Mouse (Mus musculus) c-Kit-positive CD71-negative TER-119-negative erythroid progenitor cells, embryonic 14.5 days (primary cell): Measurements from ENCODE around the gene Rtn3.
"Not testable (repeated sequence)": the region's sequence is repeated elsewhere in the genome, so short reads cannot be mapped to it uniquely, and the experiment has no call there.

ENCODE experiments used
- DNase-seq: peaks from one replicate; pipeline ENCODE4 v3.0.0-alpha.2; 2013; ENCODE audit warnings: low read depth

The Rtn3 gene

DNA sequence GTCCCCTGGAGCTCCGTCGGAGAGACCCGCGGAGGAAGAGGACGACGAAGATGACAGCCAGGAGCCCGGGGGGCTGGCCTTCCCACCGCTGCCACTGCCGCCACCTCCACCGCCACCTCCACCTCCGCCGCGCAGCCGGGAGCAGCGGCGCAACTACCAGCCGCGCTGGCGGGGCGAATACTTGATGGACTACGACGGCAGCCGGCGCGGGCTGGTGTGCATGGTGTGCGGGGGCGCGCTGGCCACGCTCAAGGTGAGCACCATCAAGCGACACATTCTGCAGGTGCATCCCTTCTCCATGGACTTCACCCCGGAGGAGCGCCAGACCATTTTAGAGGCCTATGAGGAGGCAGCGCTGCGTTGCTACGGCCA lies 60.4 kb downstream of the Rtn3 start:
- DNase-seq, result no peak

DNA sequence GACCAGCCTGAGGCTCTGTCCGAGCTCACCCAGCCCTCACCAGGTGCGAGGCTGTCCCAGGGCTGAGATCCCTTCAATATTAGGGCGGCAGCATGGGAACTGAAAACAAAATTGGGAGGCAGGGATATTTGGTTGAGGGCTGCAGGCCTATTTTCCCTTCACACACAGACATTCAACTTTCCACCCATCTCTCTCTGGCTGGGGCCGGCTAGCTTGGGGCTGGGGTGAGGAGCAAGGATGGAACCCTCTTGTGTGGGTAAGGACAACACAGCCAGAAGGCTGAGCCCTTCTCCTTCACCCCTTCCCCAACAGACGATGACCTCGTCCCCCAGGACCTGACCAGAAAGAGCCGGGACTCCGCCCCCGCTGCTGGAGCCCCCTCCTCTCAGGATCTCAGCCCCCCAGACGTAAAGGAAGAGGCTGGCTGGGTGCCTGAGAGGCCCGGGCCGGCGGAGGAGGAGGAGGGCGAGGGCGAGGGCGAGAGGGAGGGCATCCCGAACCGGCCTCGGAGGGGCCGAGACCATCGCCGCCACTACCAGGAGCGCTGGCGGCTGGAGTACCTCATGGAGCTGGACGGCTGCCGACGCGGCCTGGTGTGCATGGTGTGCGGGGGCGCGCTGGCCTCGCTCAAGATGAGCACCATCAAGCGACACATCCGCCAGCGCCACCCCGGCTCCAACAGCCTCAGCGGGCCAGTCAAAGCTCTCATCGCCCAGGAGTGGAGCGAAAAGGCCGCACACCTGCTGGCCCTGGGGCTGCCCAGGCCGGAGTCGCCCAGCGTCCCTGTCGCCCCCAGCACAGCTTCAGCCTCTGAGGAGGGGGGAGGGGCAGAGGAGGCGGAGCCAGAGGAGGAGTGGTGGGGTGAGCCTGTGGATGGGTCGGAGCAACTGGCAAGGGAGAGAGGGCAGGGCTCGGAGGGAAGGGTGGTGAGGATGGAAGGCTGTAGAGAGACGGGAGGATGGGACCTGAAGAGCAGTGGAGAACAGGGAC lies 61.2 kb downstream of the Rtn3 start:
- DNase-seq, result no peak

DNA sequence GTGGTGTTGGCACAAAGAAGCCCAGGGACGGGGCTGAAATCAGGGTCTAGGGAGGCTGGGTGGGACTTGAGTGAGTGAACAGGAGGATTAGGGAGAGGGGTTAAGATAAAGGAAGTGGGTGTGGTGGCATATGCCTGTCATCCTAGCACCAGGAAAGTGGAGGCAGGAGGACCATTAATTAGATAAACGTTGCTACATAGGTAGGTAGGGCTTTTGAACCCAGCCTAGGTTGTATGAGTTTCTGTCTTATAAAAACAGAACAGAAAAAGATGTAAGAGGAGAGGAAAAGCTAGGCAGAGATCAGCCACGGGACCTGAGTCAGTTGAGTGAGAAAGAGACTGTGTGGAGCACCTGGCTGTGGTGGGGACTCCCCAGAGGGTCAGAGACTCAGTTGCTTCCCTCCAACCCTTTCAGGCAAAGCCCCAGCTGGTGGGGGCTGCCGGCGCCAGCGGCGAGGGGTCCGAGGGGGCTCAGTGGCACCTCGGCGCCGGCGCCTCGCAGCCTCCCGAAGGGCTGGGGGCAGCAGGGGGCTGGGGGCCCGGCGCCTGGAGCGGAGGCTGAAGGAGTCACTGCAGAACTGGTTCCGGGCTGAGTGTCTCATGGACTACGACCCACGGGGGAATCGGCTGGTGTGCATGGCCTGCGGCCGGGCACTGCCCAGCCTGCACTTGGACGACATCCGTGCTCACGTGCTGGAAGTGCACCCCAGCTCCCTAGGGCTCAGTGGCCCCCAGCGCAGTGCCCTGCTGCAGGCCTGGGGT lies 62.1 kb downstream of the Rtn3 start:
- no peak for DNase-seq

DNA sequence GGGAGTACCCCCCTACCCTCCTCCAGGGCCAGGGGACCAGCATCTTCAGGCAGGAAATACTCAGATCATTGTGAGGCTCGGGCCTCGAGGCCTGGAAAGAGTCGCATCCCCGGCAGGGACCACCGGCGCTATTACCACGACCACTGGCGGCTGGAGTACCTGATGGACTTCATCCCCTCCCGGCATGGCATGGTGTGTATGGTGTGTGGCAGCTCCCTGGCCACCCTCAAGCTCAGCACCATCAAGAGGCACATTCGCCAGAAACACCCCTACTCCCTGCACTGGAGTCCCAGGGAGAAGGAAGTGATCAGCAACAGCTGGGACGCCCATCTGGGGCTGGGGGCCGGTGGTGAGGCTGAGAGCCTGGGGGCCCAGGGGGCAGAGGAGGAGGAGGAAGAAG lies 63.0 kb downstream of the Rtn3 start:
- DNase-seq, result no peak

DNA sequence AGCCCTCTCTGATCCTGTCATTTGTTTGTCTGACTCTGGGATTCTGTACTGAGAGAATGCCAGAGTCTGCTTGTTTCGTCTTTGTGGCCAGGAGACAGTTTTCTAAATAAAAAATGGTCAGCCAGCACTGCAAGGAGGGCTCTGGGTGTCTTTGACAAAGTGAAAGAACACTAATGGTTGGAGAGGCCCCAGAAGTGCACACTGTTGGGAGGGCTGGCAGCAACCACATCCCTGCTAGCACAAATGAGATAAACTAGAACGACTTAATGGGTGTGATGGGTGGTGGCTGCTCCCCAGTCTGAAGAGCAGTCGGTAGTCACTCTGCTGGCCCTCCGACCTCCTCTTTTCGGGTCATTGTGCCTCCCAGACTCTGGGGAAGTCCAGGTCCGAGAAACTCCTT lies 63.9 kb downstream of the Rtn3 start:
- DNase-seq, result no peak

DNA sequence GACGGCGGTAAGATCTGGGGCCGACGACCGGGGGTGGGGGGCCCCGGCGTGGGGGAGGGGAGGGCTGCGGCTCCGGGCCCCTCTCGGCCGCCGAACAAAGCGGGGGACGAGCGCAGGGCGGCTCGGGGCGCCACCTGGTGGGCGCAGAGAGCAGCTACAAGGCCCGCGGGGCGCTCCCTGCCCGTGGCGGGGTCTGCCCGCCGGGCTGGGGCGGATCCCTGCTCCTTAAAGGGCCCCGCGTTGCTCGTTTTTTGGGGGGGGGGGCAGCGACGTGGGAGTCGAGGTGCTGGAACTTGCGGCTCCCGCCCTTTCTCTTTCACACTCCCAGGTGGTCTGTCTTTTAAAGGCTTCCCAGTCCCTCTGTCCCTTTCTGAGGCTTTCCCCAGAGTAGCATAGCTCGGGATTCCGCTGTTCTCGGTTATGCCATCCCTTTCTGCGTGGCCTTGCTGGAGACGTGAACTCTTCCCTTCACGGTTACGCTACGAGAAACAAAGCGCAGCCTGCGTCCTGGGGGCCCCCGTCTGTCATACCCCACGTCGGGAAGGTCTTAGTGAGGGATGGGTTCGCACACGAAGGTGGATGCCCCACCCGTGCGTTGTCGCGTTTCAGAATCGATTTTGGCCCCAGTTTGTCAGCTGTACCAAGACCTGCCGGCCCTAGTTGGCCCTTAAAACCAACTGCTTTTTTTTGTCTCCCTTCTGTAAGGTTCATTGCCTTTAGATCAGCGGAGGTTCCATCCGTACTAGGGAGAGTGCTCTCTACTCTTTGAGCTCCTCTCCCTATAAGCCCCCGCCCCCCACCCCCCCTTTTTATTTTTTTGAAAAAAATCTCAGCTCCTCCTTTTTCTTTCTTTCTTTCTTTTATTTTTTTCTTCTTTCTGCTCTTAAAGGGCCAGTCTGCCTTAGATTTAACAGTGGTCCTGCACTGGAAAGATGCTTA lies 64.9 kb downstream of the Rtn3 start:
- DNase-seq, result peak; percentile 55

DNA sequence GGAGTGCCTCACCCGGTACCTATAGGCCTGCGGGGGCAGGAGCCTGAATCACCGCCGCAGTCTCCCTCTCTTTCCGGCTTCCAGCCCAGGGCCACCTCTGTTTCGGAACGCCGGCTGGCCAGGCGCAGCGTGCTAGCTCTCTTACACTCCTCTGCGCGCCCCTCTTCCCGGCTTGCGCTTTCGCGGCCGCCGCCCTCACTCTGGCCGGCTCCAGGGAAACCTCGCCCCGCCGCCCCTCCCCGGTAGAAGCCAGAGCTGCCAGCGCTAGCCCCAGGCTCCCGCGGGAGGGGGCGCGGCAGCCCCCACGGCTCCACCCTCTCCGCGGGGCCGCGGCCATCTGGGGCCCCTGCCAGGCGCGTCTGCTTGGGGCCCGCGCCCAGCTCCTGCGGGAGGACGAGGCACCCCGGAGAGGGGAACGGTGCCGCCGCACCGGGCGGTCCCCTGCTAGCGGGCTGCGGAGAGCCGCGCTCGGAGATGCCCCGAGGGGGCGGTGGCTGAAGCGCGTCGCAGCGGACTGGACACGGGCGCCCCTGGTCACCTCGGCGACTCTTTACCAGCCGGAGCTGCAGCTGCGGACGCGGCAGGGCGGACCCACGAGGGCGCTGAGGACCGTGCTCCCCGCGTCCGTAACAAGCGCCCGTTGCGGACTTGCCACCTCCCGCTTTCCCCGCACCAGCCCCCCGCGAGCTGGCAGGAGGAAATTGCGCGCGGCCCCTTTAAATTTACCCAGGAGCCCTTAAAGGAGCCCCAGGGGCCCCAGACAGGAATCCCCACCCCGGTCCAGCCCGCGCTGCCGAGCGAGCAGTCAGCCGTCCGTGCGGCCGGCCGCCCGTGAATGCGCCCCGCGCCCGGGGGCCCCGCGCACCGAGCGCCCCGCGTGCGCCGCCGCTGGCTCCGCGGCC lies 66.0 kb downstream of the Rtn3 start, which contains the start of gene 2700081O15Rik:
2700081O15Rik (plus strand) TSS at position 792 of the 902 bp plus-strand sequence.
- peak; percentile 47 for DNase-seq

DNA sequence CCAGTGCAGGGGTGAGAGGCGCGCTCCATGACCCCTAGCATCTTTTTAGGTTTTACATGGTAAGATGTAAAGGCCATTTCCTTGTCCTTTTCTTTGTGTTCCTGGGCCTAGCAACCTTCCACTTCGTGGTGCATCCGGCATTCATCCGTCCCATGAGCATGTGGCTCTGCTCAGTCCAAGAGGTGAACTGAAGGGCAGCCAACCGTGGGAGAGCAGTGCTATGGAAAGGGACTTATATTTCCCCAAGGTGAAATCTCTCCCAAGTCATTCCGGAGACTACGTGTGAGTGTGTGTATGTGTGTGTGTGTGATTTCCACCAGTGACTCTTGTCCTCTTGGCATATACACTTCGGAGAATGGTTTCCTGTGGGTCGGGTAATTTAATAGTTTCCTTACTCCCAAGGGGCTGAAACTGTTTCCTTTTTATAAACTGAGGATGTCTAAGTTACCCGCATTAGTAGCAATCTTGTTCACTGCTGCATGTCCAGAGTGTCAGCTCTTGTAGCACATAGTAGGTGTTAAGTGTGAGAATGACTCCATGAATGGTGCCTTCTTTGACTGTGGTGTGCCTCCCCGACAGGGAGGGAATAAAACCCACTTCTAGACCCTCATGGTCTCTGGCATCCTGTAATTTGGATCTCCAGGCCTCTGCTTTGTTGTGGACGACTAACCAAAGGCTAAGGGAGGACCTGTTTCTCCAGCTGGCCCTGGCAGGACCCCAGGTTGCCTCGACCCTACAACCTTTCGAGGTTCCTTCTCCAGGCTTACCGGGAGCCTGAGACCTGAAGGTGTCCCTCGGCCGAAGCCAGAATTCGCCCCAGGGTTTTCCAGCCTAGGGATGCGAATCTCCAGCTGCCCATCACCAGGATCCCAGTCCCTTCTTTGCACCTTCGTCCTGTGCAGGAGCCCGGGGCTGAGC lies 66.9 kb downstream of the Rtn3 start:
- DNase-seq, result no peak

DNA sequence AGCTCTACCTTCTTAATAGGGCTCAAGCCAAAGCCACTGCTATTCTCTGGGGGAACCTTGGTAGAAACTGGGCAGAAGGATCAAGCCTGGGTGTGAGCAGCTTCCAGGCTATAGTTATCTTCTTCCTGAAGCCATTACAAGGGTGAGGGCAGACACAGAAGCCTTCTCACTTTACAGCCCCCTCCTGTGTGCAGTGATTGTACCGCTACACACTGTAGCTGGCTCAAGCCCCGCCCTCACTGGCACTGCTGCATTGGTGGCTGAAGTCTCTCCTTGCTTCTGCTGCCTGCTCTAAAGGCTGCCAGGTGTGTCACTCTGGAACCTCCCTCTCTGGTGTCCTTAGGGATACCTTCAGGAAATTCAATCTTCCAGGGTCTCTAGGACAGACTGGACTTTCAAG lies 70.7 kb downstream of the Rtn3 start:
- DNase-seq, result no peak

DNA sequence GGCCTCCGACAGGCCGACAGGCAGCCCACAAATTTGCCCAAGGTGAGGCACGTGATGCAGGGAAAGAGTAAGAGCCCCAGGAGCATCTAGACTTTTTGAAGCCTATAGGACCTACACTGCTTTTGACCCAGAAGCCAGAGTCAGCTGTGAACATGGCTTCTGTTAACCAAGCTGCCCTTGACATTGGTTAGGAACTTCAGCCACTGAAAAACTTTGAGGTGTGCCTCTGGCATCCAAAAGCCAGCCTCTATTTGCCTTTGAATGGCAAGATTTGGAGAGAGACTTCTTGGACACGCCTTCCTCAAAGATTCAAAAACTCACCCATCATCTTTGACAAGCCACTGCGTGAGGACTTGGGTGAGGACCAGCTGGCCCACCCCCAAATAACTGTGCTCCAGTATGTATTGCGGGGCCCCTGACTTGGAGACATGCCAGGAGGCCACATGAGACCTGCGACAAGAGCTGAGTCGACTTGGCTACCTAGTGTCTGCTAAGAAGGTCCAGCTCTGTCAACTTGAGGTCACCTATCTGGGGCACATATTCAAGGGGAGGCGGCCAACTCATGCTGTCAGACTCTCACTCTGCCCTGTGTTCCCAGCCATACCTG lies 78.4 kb downstream of the Rtn3 start:
- no peak for DNase-seq

DNA sequence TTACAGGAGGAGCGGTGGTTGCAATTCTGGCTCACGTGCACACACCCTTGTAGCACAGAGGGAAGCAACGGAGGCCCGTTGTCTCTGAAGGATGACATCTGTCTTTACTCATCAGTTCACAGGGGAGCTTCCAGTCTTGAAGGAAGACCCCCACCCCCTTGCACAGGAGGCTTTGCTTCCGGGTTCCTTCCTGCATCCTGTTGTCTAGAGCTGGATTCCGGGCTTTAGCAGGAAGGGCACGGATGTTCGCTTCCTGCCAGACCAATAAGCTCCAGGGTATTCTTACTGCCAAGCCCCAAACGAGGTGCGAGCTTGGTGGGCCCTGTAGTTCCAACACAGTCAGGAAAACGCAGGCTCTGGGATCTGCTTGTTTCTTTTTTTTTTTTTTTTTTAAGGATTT lies 82.4 kb downstream of the Rtn3 start:
- DNase-seq, result no peak

DNA sequence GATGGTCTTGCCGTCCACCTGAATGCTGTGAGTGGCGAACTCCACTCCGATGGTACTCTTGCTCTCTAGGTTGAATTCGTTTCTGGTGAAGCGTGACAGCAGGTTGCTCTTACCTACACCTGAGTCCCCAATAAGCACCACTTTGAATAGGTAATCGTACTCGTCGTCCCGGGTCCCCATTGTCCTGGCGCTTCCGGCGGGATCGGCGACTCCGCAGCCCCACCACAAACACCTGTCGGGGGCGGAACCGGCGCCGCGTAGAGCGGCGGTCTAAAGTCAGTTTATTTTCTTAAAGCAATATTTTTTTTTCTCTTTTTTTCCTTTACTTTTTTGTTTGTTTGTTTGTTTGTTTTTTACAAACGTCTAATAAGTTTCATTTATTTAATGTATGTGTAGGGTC lies 84.2 kb downstream of the Rtn3 start:
- DNase-seq, result not testable (repeated sequence)

DNA sequence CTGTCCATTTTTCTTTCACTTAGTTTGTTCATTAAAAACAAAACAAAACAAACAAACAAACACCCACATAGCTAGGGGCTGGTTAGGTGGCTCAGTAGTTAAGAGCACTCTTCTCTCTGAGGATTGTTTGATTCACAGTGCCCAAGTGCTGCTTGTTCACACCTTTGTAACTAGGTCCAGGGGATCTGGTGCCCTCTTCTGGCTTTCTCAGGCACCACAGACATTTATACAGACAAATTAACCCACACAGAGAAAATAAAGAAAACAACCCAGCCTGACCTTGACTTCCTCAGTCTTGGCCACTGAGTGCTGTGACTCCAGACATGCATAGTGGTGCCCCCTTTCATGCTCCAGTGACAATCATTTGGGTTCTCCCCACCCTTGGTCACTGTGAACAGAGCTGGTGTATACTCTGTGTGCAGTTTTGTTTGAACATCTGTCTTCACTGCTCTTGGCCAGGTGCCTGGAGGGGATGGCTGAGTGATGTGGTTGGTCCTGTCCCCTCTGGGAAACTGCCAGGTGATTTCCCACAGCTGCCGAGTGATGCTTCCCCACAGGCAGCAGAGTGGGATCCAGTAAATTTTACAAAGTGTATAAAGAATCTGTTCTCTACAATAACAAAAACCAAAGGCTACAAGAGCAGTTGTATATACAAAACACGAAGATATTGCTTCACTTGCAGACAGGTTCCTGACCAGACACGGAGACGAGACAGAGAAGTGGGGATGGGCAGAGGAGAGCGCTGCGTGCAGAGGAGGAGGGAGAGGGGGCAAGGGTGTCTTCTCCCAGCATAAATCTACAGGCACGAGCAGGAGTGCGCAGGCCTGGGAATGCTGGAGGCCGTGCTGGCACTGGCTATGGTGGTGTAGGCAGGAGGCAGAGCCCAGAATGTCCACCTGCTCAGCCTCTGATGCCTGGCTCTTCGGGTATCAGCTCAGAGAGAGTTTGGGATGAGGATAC lies 85.9 kb downstream of the Rtn3 start:
- not testable (repeated sequence) for DNase-seq

DNA sequence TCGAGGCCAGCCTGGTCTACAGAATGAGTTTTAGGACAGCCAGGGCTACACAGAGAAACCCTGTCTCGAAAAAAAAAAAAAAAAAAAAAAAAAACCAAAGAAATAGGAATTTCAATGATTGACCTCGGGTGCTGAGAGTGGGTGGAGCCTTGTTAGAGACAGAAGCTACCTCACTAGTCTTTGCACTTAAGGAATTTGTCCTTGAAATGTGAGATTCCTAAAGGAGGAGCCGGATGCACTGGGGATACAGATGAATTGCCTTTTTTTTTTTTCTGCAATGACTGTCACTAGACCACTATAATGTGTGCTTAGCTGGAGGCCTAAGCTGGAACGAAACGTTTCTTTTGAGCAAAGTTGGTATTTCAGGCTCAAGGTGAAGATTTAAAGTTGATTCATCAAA lies 94.6 kb downstream of the Rtn3 start:
- no peak for DNase-seq

DNA sequence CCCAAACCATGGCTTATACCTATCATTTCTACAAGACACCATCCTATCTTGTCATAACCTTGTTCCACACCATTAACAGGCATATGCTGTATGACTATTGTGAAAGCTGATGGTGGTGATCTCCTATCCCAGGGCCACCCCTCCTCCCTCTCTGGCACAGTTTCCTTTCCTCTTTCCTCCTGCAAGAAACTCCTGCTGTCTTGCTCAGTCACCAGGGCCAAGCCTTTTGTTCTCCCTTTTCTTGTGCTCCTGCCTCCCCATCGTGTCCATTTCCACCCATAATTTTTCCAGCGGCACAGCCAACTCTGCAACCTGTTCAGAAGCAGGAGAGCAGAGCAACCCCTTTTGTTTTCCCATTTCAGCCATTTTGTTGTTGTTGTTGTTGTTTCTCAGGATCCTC lies 97.0 kb downstream of the Rtn3 start:
- DNase-seq, result no peak

DNA sequence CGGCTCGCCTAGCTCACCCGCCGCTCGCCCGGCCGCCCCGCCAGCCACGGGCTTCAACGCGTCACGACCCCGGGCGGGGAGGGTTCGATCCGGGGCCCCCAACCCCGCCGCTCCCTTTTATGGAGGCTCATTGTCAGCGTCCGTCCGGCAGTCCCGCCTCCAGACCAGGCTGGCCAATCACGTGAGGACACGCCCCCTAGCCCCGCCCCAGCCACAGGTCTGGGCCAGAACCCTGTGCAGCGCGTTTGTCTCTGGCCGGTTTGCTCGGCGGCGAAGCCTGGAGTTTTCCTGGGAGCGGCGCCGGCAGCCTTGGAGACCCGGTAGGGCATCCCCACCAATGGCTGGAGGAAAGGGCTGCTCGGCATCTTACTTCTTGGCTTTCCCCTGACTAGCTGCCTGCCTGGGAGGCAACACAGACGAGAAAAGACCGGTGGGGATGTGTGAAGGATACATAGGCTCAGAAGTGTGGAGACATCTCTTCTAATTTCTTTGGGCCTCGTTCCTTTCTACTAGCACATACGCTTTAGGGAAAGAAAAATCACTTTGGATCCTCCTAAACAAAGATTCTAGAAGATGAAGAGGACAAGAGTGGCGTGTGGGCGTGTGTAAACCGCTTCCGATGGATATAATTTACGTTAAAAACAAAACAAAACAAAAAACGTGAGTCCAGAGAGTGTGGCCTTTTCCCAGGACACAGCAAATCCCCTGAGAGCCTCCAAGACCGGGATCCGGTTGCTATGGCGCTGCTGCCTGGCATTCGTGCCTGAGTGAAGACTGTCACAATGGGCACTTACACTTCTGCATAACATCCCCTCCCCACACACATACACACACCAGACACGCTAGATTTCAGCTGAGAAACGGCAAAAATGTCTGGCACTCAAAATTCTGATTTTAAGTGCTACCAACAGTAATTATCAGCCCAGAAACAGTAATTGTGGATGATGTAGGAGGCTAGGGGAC lies 99.9 kb downstream of the Rtn3 start, which contains the start of gene Spindoc:
Spindoc (minus strand) TSS at position 92 of the 963 bp plus-strand sequence.
- DNase-seq, result peak; percentile 88
